Mouse (Mus musculus): ENCODE measurements around the gene Rsbn1l.

DNA sequence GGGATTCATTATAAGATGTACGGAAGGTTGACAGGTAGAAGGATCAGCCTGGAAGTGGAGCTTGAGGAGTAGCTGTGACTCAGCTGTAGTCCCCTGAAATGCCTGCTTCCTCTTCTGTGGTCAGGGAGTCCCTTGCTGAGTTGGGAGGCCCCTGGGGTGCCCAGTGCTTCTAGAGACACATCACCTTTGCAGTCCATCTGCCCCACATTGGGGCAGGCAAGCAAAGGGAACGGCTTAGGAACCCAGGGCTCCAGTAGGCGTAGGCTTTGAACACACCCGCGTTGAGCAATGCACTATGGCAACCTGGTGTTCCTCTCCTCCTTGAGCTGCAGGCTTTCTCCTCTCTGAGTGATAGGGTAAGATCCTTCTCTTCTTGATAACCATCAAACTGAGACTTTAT is 16.9 kb upstream of the Rsbn1l start:
- TF ChIP-seq CTCF (conservative IDR thresholded peaks at IDR 0.05; ENCODE audit: low read length): no peak
- TF ChIP-seq POU5F1 (IDR thresholded peaks at IDR 0.05; ENCODE audit: borderline replicate concordance, low read length): no peak
